Mouse (Mus musculus) hindbrain, embryonic 16.5 days (tissue): Measurements from ENCODE around the gene Timm10. TPM values are rescaled to one million over a fixed set of nuclear protein-coding genes. Genes with fewer than 3 reads are reported as not detected.

Experiments
- ATAC-seq: fragments of 200-750 bp; cut with Nextera tagmentation; 2 replicates; pipeline ENCODE4 v1.8.0; 2017; ENCODE audit warnings: moderate TSS enrichment, moderate library complexity
- H3K27ac ChIP-seq: fragments of 300-500 bp; sonication (generic); 2 replicates; pipeline ENCODE4 v1.5.1; 2014; ENCODE audit warnings: low read depth, mild to moderate bottlenecking, control low read depth, low read length, moderate library complexity
- H3K27me3 ChIP-seq: fragments of 300-500 bp; sonication (generic); replicated peaks from 2 replicates; pipeline ENCODE4 v1.6.1; 2014; ENCODE audit warnings: low read length; ENCODE audit not compliant: control insufficient read depth, insufficient read depth
- H3K36me3 ChIP-seq: fragments of 300-500 bp; sonication (generic); 2 replicates; pipeline ENCODE4 v1.6.1; 2014; ENCODE audit warnings: mild to moderate bottlenecking, low read length, moderate library complexity, mixed read lengths; ENCODE audit not compliant: control insufficient read depth, insufficient read depth
- H3K4me1 ChIP-seq: fragments of 300-500 bp; sonication (generic); 2 replicates; pipeline ENCODE4 v1.6.1; 2014; ENCODE audit warnings: low read depth, low read length; ENCODE audit not compliant: control insufficient read depth, insufficient read depth
- H3K4me2 ChIP-seq: fragments of 300-500 bp; sonication (generic); 2 replicates; pipeline ENCODE4 v1.6.1; 2014; ENCODE audit warnings: mild to moderate bottlenecking, low read length, control low read depth, moderate library complexity
- H3K4me3 ChIP-seq: fragments of 300-500 bp; sonication (generic); 2 replicates; pipeline ENCODE4 v1.5.1; 2014; ENCODE audit warnings: mild to moderate bottlenecking, low read length, control low read depth, moderate library complexity
- H3K9ac ChIP-seq: fragments of 300-500 bp; sonication (generic); 2 replicates; pipeline ENCODE4 v1.6.1; 2014; ENCODE audit warnings: low read depth, mild to moderate bottlenecking, control low read depth, low read length, moderate library complexity
- H3K9me3 ChIP-seq: fragments of 300-500 bp; sonication (generic); 2 replicates; pipeline ENCODE4 v1.6.1; 2014; ENCODE audit warnings: mild to moderate bottlenecking, low read length, moderate library complexity; ENCODE audit not compliant: control insufficient read depth
- WGBS: fragments of 180-500 bp; shearing (Covaris S2); extraction: QIAGEN DNeasy Blood & Tissue Kit; methylation state at CpG from one replicate; pipeline ENCODE4 v1.1.7; 2014; 5-methylcytosine and 5-hydroxymethylcytosine counted together
- polyA plus RNA-seq: library from polyadenylated mRNA; unstranded; fragments of >200 nt; fragmentation: Nextera tagmentation; extraction: Ambion mirVana; gene quantifications from 2 replicates; pipeline ENCODE4 v1.2.1, GENCODE M21; 2015

Gene Timm10
- polyA plus RNA-seq, 1 experiment from 2014 or later: 83.2 TPM

GRCm38 (mm10) chr2:84841905-84842304, 15.1 kb downstream of the Timm10 start:
- Histone ChIP-seq H3K9ac (no peak overlapping the region), H3K36me3 (no peaks in the 10 kb centered on the region), H3K4me1 (peaks cover 19% of the 10 kb centered on the region), H3K4me2 (no peak overlapping the region), H3K9me3 (no peaks in the 10 kb centered on the region), H3K27me3 (peaks cover 29% of the 10 kb centered on the region), H3K27ac (no peak overlapping the region), H3K4me3 (no peak overlapping the region)
- no peak for ATAC-seq

GRCm38 (mm10) chr2:84843654-84844053, 16.9 kb downstream of the Timm10 start:
- no peak for ATAC-seq
- no peak overlapping the region for H3K4me2 ChIP-seq
- H3K27me3 ChIP-seq: peaks cover 14% of the 10 kb centered on the region
- WGBS: 87% methylated on average over 6 of the region's 6 CpGs
- H3K9ac ChIP-seq: no peak overlapping the region
- no peak overlapping the region for H3K4me3 ChIP-seq
- peaks cover 19% of the 10 kb centered on the region for H3K4me1 ChIP-seq
- no peaks in the 10 kb centered on the region for H3K9me3 ChIP-seq
- no peaks in the 10 kb centered on the region for H3K36me3 ChIP-seq
- no peak overlapping the region for H3K27ac ChIP-seq

- H3K4me1 ChIP-seq: peaks cover 7% of the 10 kb centered on the region
- H3K9ac ChIP-seq: no peak overlapping the region
- H3K4me3 ChIP-seq: no peak overlapping the region
- H3K9me3 ChIP-seq: no peaks in the 10 kb centered on the region
- no peak overlapping the region for H3K27ac ChIP-seq
- peaks cover 5% of the 10 kb centered on the region for H3K27me3 ChIP-seq
- WGBS: 66% methylated on average over 1 of the region's 1 CpGs
- no peak overlapping the region for H3K4me2 ChIP-seq
- H3K36me3 ChIP-seq: no peaks in the 10 kb centered on the region
- no peak for ATAC-seq
Measured at GRCm38 (mm10) chr2:84845226-84845625, 18.4 kb downstream of the Timm10 start.

GRCm38 (mm10) chr2:84850407-84851129, 23.8 kb downstream of the Timm10 start:
- Histone ChIP-seq H3K4me1 (peaks cover 2% of the 10 kb centered on the region; the same call in 1 of the 2 replicates), H3K27me3 (no peaks in the 10 kb centered on the region), H3K36me3 (no peaks in the 10 kb centered on the region), H3K9me3 (no peaks in the 10 kb centered on the region), H3K4me2 (no peak overlapping the region; the same call in 1 of the 2 replicates), H3K4me3 (no peak overlapping the region), H3K27ac (no peak overlapping the region), H3K9ac (no peak overlapping the region)
- ATAC-seq: no peak
- 69% methylated on average over 7 of the region's 7 CpGs for WGBS

- H3K9me3 ChIP-seq: no peaks in the 10 kb centered on the region
- peak; percentile 64 for ATAC-seq
- H3K27me3 ChIP-seq: no peaks in the 10 kb centered on the region
- H3K4me1 ChIP-seq: peaks cover 2% of the 10 kb centered on the region; the same call in 1 of the 2 replicates
- H3K4me2 ChIP-seq: peak overlapping the region; percentile 25
- no peaks in the 10 kb centered on the region for H3K36me3 ChIP-seq
- H3K4me3 ChIP-seq: no peak overlapping the region
- no peak overlapping the region for H3K9ac ChIP-seq
- no peak overlapping the region for H3K27ac ChIP-seq
- WGBS: 33% methylated on average over 22 of the region's 23 CpGs
Measured at GRCm38 (mm10) chr2:84851130-84852040, 24.6 kb downstream of the Timm10 start.

- Histone ChIP-seq H3K27me3 (no peaks in the 10 kb centered on the region), H3K9me3 (no peaks in the 10 kb centered on the region), H3K4me2 (no peak overlapping the region), H3K9ac (no peak overlapping the region), H3K27ac (no peak overlapping the region), H3K4me3 (no peak overlapping the region), H3K36me3 (no peaks in the 10 kb centered on the region), H3K4me1 (peaks cover 2% of the 10 kb centered on the region; the same call in 1 of the 2 replicates)
- 52% methylated on average over 2 of the region's 2 CpGs for WGBS
- ATAC-seq: peak; percentile 66
Measured at GRCm38 (mm10) chr2:84855732-84856131, 28.9 kb downstream of the Timm10 start.

- no peak overlapping the region for H3K27ac ChIP-seq
- no peaks in the 10 kb centered on the region for H3K9me3 ChIP-seq
- no peak overlapping the region for H3K4me2 ChIP-seq
- H3K4me1 ChIP-seq: no peaks in the 10 kb centered on the region
- 82% methylated on average over 1 of the region's 1 CpGs for WGBS
- H3K36me3 ChIP-seq: no peaks in the 10 kb centered on the region
- H3K27me3 ChIP-seq: no peaks in the 10 kb centered on the region
- ATAC-seq: no peak
- H3K9ac ChIP-seq: no peak overlapping the region
- H3K4me3 ChIP-seq: no peak overlapping the region
Measured at GRCm38 (mm10) chr2:84858551-84858950, 31.8 kb downstream of the Timm10 start.

GRCm38 (mm10) chr2:84859991-84860780, 33.4 kb downstream of the Timm10 start:
- ATAC-seq: peak; percentile 62
- WGBS: 76% methylated on average over 7 of the region's 7 CpGs
- no peaks in the 10 kb centered on the region for H3K36me3 ChIP-seq
- H3K9ac ChIP-seq: no peak overlapping the region
- no peaks in the 10 kb centered on the region for H3K27me3 ChIP-seq
- H3K4me3 ChIP-seq: no peak overlapping the region
- no peaks in the 10 kb centered on the region for H3K4me1 ChIP-seq
- H3K27ac ChIP-seq: no peak overlapping the region
- no peaks in the 10 kb centered on the region for H3K9me3 ChIP-seq
- no peak overlapping the region for H3K4me2 ChIP-seq
